Mouse (Mus musculus): Measurements from ENCODE around the gene Bcl6.

DNA sequence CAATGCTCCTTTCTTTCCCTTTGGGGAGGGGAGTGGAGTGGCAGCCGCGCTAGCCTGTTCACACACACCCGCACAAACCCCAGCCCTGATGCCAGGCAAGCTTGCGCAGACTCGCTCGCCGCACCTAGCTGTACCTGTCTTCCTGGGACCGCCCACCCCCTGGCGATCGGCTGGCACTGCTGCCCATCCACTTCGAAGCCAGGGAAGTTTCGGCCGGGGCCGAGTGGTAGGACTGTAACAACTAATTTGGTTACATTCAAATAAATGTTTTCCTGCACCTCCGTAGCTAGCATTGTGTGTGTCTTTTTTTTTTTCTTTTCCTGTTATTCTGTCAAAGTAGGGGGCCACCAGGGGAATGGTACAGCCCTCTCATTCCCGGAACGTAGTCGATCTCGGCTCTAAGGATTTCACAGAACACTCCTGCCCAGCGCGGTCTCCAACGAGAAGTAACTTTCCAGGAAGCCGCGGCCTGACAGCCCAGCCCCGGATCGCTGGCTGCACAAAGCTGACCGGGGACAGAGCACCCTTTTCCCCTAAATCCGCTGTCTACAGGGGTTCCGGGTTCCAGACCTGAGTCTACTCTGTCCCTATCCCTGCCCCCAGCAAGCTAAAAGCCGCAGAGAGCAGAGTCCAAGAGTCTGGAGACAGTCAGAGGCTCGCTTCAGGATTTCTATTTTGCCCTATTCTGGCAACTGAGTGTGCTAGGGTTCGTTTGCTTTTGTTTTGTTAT lies 7.5 kb downstream of the Bcl6 start:
- TF ChIP-seq CTCF (IDR thresholded peaks at IDR 0.05; ENCODE audit: low read depth) (no peak), EP300 (IDR thresholded peaks at IDR 0.05; ENCODE audit: low read depth) (no peak)

Data from liver, embryonic 14.5 days (tissue).